Mouse (Mus musculus) cerebellum, postnatal 10 days (tissue): ENCODE measurements around the gene Apol7b.
"Not testable (repeated sequence)": the region's sequence is repeated elsewhere in the genome, so short reads cannot be mapped to it uniquely, and the experiment has no call there.

Source experiments
- DNase-seq, 2 experiments: peaks; one replicate each; pipeline ENCODE4 v3.0.0; 2021; ENCODE audit warnings: mixed read lengths in 2 of 2

Apol7b gene

DNA sequence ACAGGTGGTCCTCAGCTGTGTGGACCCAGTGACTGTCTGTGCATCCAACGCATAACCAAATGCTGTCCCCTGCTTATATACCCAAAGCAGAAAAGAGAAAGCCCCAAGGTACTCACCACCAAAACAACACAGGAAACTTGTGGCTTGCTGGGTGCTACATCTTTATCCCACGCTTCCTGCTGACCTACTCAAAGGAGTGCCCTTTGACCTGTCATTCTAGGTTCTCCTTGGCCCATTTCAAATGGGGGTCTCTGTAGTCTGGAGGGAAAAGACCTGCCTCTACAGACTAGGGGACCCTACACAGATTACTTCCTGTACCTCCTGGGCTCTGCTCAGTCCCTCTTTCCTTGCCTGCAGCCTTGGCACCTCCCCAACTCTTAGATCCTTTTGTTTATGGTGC lies at the start of gene Apol7b:
Gene Apol7b, minus strand, starts transcription at position 101 of the 400 bp plus-strand sequence.
- not testable (repeated sequence) for DNase-seq

DNA sequence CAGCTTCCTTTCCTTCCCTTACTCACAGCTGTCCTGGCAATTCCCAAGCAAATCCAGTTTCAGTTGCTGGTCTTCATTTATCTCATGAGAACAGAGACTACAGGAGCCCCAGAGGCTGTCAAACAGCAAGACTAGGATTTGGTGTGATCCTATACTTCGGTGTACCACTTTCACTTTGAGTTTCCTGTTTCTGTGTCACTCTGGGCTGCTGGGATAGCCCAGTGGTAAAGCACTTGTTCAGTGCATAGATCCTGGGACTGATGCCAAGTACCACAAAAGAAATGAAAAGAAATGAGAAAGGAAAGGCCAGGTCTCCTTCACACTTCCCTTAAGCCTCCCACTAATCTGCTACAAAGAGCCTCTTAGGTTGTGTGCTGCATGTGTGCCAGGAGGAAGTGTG lies 47.4 kb upstream of the Apol7b start:
- DNase-seq = not testable (repeated sequence)

DNA sequence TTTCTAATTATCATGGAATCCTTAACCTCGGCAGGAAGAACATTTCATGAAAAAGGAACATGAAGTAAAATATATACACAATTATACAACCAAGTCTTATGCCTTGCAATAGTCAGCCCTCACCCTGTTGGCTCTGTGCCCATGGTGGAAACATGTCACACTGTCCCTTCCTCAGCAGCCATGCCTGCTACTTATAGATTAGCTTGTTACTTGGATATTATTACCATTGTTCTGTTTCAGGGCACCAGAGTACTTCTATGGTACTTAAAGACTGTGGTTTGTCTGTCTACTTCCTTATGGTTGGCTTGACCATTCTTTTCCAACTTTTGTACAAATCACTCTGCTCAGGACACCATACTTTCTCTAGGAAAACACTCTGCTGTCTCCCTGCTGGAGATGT lies 45.9 kb upstream of the Apol7b start:
- DNase-seq = not testable (repeated sequence)

DNA sequence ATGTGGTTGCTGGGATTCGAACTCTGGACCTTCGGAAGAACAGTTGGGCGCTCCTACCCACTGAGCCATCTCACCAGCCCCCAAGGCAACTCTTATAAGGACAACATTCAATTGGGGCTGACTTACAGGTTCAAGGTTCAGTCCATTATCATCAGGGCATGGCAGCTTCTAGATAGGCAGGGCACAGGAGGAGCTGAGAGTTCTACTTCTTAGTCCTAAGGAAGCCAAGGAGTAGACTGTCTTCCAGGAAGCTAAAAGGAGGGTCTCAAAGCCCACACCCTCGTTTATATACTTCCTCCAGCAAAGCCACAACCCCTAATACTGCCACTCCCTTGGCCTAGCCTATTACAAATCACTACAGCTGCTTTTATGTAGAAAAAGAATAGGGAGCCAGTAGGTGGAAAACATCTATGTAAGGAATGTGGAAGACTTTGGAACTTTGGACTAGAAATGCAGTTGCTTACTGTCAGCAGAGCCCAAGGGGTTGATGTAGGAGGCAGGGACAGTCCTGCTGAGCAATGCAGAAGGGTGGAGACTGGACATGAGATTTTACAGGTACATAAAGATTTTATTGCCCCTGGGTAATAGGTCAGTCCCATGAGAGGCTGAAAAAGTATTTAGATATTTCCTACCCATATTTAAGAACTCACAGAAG lies 35.0 kb upstream of the Apol7b start:
- no peak for DNase-seq

DNA sequence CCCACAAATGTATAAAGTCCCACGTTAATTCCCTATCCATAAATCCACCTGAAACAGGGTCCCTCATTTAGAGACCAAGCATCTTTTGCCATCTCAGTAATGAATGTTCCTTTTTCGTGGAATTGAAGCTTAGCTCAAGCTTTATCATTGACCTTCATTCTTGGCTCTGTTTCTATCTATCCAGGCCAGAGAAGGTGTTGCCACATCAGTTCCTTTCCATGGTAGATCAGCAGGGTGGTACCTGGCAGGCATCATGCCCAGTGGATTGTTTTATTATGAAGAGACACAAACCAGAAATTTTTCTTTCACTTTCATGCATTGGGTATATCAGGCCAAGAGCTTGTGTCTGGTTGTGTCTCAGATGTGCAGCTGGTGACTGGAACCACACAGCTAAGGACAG lies 29.4 kb upstream of the Apol7b start, which contains the start of gene Apol10a:
Gene Apol10a, plus strand, starts transcription at position 355 of the 400 bp plus-strand sequence.
- not testable (repeated sequence) for DNase-seq

DNA sequence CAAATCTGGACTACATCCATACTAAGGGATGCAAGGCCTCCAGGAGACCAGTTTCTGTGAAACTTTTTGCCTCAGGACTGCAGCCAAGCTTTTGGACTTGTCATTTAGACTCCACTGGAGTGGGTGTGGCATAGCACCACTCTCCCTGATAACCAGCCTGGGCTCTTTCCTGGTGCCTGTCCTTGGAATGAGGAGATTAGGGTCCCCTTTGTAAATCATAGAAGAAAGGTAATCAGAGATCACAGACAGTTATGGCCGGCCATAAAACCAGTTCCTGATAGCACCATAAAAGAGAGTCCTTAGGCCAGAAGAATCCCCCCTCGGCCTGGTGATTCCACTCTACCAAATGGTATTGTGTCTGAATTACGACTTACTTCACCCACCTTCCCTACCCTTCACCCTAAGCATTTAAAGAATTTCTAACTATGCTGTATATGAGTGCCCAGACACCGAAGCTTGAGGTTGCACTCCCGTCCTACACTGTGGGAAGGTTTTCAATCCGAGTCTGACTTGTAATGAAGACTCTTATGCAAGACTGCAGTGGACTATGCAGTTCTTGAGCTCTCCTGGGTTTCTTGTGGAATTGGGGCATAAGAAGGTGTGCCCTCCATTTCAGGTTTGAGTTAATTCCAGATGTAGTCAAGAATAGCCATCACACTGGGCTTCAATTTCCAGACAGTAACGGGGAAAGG lies 27.6 kb upstream of the Apol7b start:
- not testable (repeated sequence) for DNase-seq

DNA sequence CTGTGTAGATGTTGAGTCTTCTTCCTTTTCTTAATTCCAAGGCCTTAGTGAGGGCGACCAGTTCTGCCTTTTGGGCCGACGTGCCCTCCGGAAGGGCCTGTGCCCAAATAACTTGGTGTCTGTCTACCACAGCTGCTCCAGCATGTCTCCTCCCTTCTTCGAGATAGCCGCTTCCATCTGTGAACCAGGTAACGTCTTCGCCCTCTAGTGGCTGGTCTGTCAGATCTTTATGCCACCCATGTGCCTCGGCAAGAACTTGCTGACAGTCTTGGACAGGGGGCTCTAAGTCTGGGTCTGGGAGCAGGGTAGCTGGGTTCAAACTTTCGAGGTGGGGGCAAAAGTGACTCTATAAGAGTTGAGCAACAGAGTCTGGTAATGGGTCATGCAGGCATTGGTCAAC lies 2.6 kb upstream of the Apol7b start:
- peak; percentile 2 to 6 for DNase-seq

DNA sequence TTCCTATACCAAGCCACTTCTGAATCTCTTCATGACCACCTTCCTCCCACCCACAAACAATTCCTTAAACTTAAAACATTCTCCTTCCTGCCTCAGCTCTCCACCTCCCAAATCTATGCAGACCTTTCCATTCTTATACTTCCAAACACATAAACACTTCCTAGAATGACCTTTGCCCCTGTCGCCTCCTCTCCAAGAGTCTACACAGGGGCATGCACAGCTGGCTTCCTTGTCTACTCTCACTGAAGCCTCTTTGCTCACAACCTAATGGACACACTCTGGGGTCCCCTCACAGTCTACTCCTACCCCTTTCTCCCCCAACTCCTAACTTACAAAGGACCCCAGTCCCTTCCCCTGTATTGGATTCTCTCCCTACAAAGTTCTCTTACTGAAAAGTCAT lies 1.6 kb downstream of the Apol7b start:
- DNase-seq = not testable (repeated sequence)

DNA sequence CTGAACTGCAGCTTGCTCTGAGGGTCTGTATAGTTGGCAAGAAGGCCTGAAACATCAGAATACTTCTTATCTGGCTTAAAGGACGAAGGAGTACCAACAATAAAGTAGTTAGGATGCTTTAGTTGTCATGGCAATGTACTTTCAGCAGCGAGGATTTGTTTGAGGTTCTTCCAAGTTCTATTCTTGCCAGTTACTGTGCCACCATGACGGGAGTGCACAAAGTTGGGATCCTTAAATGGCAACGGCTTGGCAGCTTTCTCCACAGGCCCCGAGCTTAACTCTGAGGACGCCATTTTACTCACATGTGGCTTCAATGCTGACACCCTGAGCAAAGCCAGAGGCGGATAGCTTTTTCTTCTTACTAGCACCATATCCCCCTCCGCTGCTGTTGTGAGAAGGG lies 2.5 kb downstream of the Apol7b start:
- not testable (repeated sequence) for DNase-seq

DNA sequence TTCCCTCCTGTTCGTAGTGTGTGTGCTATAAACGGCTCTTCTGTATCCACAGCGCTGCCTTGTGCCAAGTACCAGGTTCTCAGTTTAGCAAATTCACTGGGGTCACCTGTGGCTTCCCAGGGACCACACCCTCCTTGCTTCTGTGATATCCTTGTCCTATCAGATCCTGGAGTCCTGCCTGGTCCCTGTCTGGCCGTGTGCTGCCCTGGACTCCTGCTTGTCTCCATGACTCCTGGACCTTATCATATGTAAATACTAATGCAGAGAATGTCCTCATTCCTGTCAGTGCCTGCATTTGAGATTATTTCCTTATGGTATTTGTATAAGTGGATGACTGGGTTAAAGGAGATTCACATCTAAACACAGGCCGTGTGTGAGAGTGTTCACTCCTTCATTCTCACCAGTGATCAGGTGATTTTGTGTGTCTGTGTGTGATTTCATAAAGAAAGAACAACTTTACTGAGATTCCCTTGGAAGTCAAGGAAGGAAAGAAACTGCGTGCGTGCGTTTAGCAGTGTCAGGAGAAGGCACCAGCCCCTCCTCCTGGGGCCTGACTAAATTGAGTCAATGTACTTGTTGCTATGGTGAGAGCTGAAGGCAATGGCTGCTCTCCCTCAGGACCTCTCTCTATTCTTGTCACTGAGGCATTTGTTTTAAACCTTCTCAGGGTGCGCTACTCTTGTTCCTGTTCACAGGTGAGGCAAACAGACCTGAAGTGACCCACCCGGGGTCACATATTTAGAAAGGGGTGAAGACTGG lies 18.4 kb downstream of the Apol7b start:
- DNase-seq = not testable (repeated sequence)

DNA sequence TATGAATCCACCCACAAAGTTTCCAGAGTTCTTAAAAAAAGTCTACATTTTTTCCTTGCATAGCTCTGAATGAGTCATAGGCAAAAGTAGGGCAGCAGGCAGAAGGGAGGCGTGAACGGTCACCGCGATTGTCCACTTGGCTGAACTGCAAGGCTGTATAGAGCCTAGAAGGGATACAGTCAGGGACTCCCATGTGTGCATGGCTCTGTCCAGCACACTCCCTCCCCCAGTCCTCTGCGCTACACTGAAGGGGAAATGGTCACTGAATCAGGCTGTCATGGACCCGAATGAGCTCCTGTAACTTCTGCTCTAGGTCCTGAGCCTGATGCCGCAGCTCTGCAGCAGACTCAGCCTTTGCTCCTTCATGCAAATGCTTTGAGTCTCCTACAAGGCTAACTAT lies 24.4 kb downstream of the Apol7b start:
- DNase-seq = not testable (repeated sequence)

DNA sequence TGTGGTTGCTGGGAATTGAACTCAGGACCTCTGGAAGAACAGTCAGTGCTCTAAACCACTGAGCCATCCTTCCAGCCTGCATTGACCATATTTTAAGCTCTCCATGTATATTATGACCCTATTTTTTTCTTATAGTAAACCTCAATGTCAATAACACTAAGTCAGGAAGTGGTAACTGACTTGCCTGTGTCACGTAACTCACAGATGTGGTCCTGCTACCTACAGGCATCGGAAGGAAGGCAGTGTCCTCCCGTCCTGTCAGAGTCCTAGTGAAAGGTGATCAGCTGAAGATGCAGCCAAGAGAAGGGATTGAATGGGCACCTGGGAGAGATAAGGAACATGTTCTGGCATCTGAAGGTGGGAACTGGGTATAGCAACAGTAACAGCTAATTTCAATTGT lies 27.6 kb downstream of the Apol7b start:
- DNase-seq = not testable (repeated sequence)

DNA sequence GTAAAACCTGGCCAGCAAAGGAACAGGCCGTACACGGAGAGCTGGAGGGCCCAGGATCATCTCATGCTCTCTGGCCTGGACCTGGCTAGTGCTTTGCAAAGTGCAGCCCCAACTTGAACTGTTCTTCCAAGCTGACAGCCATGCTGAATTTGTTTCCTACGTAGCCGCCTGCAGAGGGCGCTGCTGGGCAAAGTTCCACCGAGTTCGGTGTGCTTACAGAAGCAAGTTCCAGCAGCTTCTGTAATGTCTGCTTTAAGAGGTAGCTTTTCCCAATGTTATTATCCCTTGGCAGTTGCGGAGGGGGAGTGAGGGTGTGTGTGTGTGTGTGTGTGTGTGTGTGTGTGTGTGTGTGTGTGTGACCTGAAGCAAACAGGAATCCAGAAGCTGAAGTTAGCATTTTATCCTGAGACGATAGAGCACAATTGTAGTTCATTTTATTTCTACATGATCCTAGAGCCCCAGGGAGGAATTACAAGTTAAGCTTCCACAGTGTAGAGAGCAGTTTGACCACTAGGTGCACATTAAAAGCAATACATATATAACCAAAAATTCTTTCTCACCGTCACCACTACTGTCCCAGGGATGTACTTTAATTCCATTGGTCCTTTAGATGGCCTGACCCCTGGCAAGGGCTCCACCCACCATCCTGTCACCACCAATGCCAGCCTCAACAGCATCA lies 30.5 kb downstream of the Apol7b start:
- DNase-seq = not testable (repeated sequence)

DNA sequence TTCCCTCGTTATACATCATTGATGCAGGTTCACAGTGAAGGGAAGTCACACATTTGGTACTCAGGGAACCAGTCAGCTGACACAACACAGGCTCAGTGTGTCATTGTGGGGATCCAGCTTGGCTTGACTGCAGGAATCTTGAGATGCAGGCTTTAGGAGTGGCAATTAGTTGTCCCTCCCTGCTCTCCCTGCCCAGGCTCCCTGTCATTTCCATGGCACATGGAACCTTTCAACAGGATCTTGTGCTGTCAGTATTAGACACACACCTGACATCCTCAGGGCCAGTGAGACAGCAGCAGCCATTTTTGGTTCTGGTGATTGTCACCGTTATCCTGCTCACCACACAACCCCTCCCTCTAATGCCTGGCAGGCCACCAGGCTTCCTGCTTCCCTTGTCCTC lies 31.6 kb downstream of the Apol7b start:
- not testable (repeated sequence) for DNase-seq

DNA sequence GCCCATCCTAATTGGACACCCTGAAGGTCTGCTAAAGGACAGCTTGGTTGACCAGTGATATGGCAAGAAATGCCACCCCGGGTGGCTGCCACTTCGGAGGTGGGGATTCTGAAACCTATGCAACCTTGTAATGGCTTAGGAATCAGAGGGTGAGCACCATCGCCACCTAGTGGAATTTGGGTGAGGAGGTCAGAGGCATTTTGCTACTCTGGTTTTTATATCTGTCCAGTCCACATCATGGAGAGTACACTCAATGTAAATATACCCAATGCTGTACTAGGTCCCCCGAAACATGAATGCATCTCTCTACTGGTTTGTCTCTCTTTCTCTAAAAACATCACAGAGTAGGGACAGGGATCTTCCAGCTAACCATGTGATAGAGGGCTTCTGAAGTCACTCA lies 34.6 kb downstream of the Apol7b start:
- DNase-seq = not testable (repeated sequence)

DNA sequence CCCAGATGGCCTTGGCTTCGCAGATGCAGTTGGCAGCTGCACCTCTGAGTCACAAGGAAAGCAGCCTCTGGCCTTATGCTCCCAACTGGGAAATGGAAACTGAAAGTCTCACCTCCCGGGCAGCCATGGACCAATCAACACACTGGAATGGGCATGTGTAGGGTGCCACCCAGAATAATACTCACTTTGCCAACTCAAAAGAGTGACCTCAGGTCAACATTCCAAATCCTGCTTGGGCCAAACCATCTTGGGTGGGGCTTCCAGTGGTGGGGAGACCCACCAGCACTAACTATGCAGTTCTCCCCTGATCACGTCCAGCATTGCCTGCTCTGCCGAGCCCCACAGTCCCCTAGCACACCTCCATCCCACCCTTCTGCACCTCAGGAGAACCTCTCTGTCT lies 36.3 kb downstream of the Apol7b start, which contains the start of gene Apol9a:
Gene Apol9a, minus strand, starts transcription at position 101 of the 400 bp plus-strand sequence.
- DNase-seq = not testable (repeated sequence)

DNA sequence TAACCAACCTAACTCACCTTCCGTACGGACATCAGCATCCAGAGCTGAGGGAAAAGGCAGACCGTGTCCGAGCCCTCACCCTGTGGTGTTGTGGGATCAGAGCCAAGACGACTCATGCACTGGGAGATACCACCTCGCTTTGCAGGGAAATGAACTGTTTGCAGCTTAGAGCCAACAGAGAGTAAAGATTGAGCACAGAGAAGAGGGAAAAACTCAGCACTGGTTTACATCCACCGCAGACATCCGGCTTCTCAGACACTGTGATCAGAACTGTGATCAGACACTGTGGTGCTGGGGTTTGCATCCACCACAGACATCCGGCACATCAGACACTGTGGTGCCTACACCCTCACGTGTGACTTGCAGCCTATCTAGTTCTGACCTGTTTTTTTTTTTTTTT lies 40.9 kb downstream of the Apol7b start:
- peak; percentile 82 to 85 for DNase-seq

DNA sequence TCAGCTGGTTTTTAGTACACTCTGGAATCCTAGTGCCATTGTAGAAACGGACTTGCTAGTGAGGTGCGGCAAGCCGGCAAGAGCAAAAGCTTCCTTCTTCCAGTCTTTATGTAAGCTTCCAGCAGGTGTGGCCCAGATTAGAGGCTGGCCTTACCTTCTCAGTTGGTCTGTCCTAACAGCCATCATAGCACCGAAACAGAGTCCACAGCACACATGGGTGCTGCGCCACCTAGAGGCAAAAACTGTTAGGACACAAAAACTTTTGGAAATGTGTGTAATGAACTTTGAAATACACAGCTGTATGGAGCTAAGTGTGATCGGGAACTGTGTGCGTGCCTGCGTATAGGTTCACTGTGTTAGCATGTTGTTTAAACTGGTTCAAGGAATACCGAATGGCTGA lies 48.3 kb downstream of the Apol7b start, which contains the start of gene Apol7a:
Gene Apol7a, minus strand, starts transcription at position 84 of the 400 bp plus-strand sequence.
- DNase-seq = peak in 1 of 2 experiments; percentile 29

DNA sequence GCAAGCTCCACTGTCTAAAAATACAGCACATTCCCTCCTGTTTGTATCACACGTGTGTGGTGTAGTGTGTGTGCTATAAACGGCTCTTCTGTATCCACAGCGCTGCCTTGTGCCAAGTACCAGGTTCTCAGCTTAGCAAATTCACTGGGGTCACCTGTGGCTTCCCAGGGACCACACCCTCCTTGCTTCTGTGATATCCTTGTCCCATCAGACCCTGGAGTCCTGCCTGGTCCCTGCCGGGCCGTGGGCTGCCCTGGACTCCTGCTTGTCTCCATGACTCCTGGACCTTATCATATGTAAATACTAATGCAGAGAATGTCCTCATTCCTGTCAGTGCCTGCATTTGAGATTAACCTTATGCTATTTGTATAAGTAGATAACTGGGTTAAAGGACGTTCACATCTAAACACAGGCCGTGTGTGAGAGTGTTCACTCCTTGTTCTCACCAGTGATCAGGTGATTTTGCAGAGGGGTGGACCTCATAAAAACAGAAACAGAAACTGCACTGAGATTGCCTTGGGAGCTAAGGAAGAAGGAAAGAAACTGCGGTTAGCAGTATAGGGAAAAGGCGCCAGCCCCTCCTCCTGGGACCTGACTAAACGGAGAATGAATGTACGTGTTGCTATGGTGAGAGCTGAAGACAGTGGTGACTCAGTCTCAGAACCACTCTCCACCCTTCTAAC lies 49.7 kb downstream of the Apol7b start:
- DNase-seq = not testable (repeated sequence)

DNA sequence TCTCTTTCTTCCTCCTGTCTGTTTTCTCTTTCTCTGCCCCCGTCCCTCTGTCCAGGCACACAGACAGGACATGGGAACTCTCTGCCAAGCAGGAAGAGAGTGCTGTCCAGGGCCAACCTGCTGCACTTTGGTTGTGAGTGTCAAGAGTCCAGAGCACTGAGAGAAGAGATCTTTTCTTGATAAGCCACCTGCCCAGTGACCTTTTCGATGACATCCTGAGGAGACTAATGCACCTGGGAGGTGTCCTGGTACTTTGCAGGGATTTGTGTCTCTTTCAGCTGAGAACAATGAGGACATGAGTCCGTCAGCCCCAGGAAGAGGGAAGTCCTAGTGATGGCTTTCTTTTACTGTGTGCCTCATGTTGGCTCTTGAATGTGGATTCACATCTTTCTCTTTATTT lies 53.5 kb downstream of the Apol7b start:
- DNase-seq = not testable (repeated sequence)

DNA sequence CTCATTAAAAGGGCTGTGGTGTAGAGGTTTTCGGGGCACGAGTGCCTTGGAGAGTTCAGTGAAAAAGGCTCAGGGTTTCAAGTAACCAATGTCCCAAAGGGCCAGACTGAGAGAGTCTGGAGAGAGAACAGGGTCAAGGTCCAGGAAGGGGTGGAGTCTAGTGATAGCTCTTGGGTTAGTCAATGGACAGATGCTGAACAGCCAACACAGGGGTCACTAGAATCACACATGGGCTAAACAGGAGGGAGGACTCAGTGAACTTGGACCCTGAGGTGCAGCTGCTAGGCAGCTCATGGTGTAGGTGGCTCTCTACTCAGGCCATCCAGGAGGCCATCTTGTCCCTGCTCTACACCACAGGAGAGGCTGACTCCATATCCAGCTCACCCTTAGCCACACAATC lies 59.8 kb downstream of the Apol7b start:
- DNase-seq = no peak
